Mouse (Mus musculus) left cerebral cortex, postnatal 14 days (tissue): ENCODE data around the gene Fyn. TPM values are rescaled to one million over a fixed set of nuclear protein-coding genes. Genes with fewer than 3 reads are reported as not detected.

ENCODE experiments used
- DNase-seq, 2 experiments: peaks; one replicate each; pipeline ENCODE4 v3.0.0; 2021 to 2022; ENCODE audit warnings: low spot score in 2 of 2, mixed read lengths in 1 of 2
- intact Hi-C: fragments of 180-260 bp; cut with DNase I; formaldehyde crosslinking; loops from one replicate; pipeline ENCODE4 v1.15.1; 2025
- total RNA-seq, 2 experiments: library from RNA; stranded (reverse); gene quantifications; 2 replicates each; pipeline ENCODE4 v1.2.3; 2021

The Fyn gene
- total RNA-seq, 2 experiments from 2014 or later: 163 to 176 TPM

- intact Hi-C loops: no loop called here
- DNase-seq: no peak
Measured at GRCm38 (mm10) chr10:39571011-39571410, 202.4 kb downstream of the Fyn start.

GRCm38 (mm10) chr10:39572050-39572671, 203.5 kb downstream of the Fyn start:
- no peak for DNase-seq
- intact Hi-C loops: no loop called here

GRCm38 (mm10) chr10:39572672-39573051, 204.0 kb downstream of the Fyn start:
- intact Hi-C loops: no loop called here
- peak in 1 of 2 experiments; percentile 31 for DNase-seq

GRCm38 (mm10) chr10:39576466-39576865, 207.8 kb downstream of the Fyn start:
- intact Hi-C loops: no loop called here

GRCm38 (mm10) chr10:39580477-39580876, 211.8 kb downstream of the Fyn start:
- DNase-seq: no peak
- intact Hi-C loops: no loop called here

More at GRCm38 (mm10) chr10:39576466-39576865, 207.8 kb downstream of the Fyn start:
- DNase-seq: no peak

- intact Hi-C loops: no loop called here
- no peak for DNase-seq
Measured at GRCm38 (mm10) chr10:39582385-39582784, 213.7 kb downstream of the Fyn start.

- intact Hi-C loops: no loop called here
Measured at GRCm38 (mm10) chr10:39583718-39584117, 215.1 kb downstream of the Fyn start.

GRCm38 (mm10) chr10:39587290-39587925, 218.8 kb downstream of the Fyn start:
- peak in 1 of 2 experiments; percentile 41 for DNase-seq
- intact Hi-C loops: no loop called here

More at GRCm38 (mm10) chr10:39583718-39584117, 215.1 kb downstream of the Fyn start:
- peak; percentile 20 to 49 for DNase-seq

GRCm38 (mm10) chr10:39587973-39588746, 219.5 kb downstream of the Fyn start:
- intact Hi-C loops: no loop called here
- DNase-seq: no peak

- intact Hi-C loops: no loop called here
- DNase-seq: no peak
Measured at GRCm38 (mm10) chr10:39589765-39590546, 221.3 kb downstream of the Fyn start.

- intact Hi-C loops: no loop called here
- DNase-seq: no peak
Measured at GRCm38 (mm10) chr10:39590629-39591028, 222.0 kb downstream of the Fyn start.

- DNase-seq: no peak
- intact Hi-C loops: no loop called here
Measured at GRCm38 (mm10) chr10:39592501-39592900, 223.8 kb downstream of the Fyn start.

- no peak for DNase-seq
- intact Hi-C loops: no loop called here
Measured at GRCm38 (mm10) chr10:39594716-39595115, 226.1 kb downstream of the Fyn start.

- intact Hi-C loops: no loop called here
- no peak for DNase-seq
Measured at GRCm38 (mm10) chr10:39595862-39596261, 227.2 kb downstream of the Fyn start.

- intact Hi-C loops: no loop called here
- no peak for DNase-seq
Measured at GRCm38 (mm10) chr10:39597116-39597791, 228.6 kb downstream of the Fyn start.

GRCm38 (mm10) chr10:39597792-39598183, 229.1 kb downstream of the Fyn start:
- no peak for DNase-seq
- intact Hi-C loops: no loop called here

GRCm38 (mm10) chr10:39599601-39600000, 230.9 kb downstream of the Fyn start:
- intact Hi-C loops: no loop called here

GRCm38 (mm10) chr10:39600115-39600514, 231.5 kb downstream of the Fyn start:
- intact Hi-C loops: no loop called here

More at GRCm38 (mm10) chr10:39599601-39600000, 230.9 kb downstream of the Fyn start:
- DNase-seq: no peak

GRCm38 (mm10) chr10:39601068-39601467, 232.4 kb downstream of the Fyn start:
- intact Hi-C loops: no loop called here
- DNase-seq: no peak

More at GRCm38 (mm10) chr10:39600115-39600514, 231.5 kb downstream of the Fyn start:
- no peak for DNase-seq
